Mouse (Mus musculus) gastrocnemius, postnatal 4 days (tissue): ENCODE data around the gene Psmd4. TPM values are rescaled to one million over a fixed set of nuclear protein-coding genes. Genes with fewer than 3 reads are reported as not detected.
"Not testable (repeated sequence)": the region's sequence is repeated elsewhere in the genome, so short reads cannot be mapped to it uniquely, and the experiment has no call there.

Source experiments
- DNase-seq, 2 experiments: peaks; one replicate each; pipeline ENCODE4 v3.0.0; 2021 to 2022; ENCODE audit warnings: low spot score in 2 of 2, mixed read lengths in 2 of 2
- total RNA-seq, 2 experiments: library from RNA; stranded (reverse); gene quantifications; 2 replicates each; pipeline ENCODE4 v1.2.3; 2021

Gene Psmd4
- total RNA-seq, 2 experiments from 2014 or later = 175 to 200 TPM

DNA sequence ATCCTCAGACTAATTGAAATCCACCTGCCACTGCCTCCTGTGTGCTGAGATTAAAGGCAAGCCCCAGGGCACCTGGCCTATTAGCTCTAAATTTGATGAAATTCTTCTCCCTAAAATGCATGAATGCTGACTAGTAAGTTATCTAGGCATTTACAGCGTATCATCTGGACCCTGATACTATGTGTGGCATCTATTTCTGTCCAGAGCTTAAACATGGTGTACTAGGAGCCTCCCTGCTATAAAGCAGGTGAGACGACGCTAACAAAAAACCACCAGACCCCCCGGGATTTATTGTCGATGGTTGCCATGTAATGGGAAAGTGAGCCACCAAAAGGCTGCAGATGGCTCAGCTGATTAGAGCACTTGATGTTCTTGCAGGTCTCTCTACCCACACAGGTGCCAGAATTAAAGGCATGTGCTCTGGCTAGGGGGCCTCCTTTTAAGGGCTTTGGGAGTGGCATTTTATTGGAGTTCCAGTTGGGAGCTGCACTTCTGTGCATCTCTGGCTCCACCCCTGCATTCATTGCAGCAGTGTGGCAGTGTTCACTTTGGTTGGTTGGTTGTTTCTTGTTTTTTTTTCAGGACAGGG lies 15.3 kb downstream of the Psmd4 start:
- DNase-seq = no peak

DNA sequence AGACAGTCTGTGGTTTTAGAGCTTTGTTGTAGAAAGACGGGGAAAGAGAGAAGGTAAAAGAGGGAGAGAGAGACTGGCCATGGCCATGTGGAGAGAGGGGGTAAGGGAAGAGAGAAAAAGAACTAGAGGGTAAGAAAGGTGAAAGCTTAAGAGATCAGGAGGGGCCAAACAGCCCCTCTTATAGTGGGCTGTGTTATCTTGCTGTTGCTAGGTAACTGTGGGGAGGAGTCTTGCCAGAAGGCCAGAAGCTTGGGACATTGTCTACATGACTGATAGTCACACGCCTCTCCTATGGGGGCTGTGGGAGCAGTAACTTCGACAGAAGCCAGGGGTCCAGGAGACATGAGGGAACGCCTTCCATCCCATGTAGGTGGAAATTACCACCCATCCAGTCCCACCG lies 17.2 kb downstream of the Psmd4 start:
- no peak for DNase-seq

DNA sequence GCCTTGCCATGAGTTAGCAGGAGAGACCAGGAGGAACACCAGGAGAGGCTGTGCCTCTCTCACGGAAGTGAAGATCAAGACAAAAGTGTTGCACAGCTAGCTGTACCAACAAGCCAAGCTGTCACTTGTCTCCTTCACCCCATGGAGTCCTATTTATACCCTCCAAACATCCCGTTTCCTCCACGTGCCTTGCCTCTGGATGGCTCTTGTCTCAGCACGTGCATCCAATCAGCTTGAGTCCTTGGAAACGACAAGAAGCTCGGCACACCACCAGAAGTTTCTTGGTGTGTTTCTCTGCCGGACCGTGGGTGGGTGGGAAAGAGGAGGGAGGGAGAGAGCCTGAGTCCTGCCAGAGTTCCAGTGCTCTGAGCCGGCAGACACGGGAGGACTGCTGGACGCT lies 17.9 kb downstream of the Psmd4 start:
- no peak for DNase-seq

DNA sequence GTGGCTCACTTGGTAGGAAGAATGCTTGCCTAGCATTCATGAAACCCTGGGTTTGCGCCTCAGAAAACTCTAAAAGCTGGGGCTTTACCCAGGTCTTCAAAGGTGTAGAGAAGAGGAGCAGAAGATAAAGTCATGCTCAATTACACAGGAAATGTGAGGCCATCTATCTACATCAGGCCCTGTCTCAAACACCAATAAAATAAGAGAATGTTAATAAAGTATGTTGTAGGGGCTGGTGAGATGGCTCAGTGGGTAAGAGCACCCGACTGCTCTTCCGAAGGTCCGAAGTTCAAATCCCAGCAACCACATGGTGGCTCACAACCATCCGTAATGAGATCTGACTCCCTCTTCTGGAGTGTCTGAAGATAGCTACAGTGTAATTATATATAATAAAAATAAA lies 21.5 kb downstream of the Psmd4 start:
- DNase-seq = not testable (repeated sequence)

DNA sequence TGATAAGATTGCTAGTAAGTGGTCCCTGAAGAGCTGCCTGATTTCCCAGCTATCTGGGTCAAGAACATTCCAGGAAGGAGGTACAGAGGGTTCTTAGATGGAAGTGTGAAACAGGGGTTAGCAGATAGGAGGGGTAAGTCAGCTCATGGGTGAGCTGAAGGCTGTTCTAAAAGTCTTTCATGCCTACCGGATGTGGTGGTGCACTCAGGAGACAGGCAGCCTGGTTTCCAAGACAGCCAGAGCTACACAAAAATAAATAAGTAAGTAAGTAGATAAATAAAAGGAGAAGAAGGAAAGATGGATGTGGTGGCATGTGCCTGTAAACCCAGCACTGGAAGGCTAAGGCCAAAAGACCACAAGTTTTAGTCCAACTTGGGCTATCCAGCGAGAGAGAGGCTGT lies 23.7 kb downstream of the Psmd4 start:
- no peak for DNase-seq

DNA sequence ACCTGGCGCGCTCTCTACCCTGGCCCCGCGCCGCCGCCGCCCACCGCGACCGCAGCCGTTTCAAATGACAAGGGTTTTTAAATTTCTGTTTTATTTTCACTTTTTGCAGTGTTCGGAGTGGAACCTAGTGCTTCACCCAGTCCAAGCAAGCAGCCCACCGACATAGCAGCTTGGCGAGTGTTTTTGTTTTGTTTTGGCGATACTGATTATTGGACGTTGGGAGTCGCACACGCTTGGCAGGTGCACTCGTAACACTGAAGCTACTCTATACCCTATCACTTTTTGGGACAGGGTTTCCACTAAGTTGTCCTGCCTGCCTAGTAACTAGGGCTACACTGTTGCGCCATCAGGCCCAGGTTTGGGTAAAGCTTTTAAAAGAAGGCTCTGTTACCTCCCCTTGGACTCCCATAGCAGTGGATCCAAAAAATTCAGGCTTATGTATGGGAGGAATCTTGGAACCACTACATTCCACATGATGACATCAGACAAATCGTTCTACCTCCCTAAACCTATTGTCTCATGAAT lies 25.8 kb downstream of the Psmd4 start:
- no peak for DNase-seq

DNA sequence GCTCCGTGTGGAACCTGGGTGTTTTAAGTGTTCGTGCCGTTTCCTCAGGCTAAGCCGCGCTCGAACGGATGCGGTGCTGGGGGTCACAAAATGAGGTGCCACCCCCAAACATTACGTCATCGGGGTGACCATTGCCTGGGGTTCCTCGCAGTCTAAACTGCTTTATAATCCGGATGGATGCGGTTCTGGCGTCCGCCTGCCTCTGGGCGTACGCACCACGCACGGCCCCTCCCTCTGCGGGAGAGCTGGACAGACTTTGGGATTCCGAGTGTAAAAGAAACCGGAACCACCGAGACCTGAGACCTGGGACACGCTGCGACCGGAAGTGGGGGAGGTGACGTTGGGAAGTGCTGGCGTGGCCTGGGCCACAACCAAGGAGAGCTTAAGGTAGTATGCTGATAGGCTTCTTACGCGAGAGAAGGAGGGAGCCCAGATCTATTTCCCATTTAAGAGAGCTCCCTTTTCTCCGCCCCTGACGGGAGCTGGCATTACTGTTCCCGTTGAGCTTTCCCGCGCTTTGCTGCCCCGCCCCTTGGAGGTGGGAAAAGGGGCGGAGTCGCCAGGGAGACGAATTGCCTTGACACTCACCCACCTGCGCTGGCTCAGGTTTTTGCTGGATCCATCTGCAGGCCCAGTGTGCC lies 26.4 kb downstream of the Psmd4 start:
- peak; percentile 73 to 89 for DNase-seq

DNA sequence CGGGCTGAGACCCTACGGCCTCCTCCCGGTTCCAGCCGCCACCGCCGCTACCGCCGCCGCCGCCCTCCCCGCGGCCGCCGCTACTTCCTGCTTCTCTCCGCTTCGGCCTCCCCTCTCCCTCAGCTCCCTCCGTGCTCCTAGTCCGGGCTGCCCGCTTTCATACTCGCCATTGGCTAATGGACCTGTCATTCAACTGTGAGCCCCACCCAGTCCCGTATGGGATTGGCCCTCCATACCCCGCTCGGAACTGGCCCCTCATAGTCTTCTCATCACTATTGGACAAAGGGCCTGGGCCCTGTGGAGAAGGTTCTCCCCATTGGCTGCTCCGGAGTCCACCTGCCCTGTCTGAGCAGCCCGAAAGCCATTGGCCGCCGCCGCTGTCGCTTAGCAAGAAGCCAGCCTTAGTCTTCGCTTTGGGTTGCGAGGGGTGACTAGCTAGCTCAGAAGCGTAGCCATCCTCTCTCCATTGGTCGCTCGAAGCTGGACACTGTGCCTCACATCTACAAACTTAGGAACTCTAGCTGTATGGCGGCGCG lies 27.0 kb downstream of the Psmd4 start, which contains the start of gene Zfp687:
TSS of gene Zfp687 (minus strand) at position 112 of the 536 bp plus-strand sequence.
- DNase-seq = peak; percentile 95 to 98

DNA sequence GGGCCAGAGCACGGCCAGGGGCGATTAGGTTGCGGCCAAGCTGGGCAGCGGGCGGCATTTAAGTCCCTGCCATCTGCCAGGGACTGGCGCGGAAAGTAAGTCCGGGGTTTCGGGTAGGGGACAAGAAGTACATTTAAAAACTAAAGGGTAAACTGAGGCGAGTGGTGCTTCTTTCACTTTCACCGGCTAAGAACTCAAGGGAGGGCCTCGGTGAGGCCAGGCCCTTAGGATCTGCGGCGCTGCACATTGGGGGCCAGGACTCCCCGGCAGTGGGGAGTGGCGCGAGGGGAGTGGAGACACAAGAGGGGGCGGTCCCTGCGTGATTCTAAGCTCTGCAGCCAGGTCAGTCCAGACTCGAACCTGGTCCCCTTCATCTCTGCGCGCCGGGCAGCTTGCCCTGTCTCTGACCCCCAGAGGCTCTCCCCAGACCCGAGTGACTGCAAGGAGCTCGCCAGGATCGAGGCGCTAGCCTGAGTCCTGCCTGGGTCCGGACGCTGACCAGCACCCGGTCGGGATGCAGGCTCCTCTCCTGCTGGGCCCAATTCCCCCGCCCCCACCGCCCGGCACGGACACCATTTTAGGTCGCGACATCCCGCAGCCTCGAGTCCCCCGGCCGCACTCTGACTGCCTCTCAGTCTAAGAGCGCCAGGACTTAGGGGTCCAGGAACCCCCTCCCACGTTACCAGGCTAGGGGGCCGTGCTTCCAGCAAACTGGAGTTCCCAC lies 27.8 kb downstream of the Psmd4 start:
- peak; percentile 41 to 68 for DNase-seq

DNA sequence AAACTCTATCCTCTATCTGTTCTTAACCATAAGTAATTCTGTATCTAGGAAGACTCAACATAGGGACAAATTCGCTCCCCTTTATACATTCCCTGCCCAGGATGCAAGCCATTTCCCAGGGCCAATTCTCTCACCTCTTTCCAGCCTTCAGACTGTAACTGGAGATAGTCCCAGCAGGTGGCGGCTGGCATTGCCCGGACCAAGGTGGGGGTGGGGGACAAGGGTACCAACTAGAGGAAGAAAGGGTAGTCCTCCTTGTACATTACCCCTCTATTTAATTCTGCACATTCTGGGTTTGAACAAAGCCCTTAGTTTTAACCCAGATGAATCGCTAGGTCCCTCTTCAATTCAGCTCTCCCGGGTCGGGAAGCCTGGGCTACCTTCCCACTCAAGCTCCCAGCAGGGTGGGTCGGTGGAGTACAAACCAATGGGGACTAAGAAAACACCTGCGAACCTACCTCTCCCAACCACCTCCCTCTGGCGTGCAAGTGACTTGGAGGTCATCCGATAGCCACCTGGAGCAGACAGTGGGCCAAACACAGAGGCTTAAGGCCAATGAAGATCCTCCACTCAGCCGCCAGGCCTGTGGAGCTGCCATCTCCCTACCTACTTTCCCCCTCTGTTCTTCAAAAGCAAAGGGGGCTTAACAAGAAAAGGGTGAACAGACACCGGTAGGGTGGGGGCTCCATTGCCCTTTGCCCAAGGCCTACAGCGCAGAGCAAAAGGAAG lies 28.6 kb downstream of the Psmd4 start:
- DNase-seq = no peak

DNA sequence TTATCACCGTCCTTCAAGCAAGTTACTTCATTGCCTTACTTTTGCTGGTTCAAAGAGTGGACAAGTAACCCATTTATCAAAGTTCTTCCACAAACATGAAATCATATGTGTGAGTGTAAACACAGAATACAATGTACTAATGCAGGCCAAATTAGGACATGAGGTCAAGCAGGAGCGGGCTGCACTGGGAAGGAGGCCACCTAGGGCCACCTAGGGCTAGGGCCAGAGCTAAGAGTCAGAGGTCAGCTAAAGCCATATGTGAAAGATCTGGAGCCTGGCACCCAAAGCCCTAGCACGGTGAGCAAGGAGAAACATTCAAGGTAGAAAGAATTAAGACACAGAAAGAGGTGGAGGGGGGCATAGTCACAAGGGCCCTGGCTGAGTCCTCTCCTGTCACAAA lies 29.4 kb downstream of the Psmd4 start:
- DNase-seq = no peak

DNA sequence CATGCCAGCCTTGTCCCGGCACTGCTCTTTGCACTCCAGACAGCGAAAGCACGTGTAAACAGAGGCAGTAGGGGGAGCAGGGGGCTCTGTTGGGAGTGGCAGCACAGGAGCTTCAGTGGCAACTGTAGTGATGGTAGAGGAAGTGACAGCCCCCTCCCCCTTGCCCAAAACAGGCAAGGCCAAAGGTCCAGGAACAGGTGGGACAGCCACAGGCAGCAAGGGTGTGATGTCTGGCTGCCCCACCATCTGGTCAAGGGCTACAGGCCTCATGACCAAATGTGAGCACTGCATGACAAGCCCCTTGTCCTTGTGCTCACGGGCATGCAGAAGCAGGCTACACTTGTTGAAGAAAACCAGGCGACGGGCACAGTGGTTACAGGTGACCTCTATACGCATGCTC lies 32.0 kb downstream of the Psmd4 start:
- DNase-seq = no peak

DNA sequence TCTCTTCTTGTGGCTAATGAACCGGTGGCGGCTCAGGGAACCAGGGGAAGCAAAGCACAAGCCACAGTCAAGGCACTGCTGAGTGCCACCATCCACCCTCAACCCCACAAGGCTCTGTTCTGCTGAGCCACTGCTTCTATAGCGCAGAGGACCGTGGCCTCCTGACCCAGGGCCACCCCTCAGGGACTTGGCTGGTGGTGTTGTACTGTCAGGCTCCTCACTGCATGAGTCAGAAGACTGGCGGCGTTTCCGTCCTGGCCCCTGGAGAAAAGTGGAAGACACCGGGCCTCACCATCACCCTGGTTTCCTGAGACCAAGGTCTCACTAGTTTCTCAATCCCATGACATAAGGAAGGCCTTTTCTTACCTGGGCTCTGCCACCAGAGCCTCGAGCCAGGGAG lies 34.7 kb downstream of the Psmd4 start:
- no peak for DNase-seq

DNA sequence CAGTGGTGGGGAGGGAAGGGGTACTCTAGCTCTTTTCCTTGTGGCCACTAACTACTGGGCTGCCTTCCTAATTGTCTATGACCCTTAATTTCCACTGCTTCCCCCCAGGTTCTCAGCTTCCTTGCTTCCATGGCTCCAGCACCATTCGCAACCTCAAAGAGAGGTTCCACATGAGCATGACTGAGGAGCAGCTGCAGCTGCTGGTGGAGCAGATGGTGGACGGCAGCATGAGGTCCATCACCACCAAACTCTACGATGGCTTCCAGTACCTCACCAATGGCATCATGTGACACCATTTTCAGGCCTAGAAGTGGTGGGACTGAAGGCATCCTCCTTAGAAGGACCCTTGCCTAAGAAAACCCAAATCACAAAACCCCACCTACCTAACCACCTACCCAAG lies 36.8 kb downstream of the Psmd4 start:
- no peak for DNase-seq

DNA sequence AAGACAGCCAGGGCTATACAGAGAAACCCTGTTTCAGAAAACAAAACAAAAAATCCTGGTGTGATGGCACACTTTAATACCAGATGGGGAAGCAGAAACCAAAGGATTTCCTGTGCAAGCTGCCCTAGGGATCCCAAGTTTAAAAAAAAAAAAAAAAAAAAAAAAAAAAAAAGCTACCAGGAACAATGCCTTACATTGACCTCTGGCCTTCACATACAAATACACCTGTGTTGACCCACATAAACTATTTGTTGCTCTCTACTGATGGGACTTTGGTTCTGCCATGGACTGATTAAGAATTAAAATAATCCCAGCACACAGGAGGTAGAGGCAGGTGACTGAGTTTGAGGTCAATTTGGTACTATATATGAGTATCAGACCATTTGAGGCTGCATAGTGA lies 39.1 kb downstream of the Psmd4 start:
- DNase-seq = no peak

DNA sequence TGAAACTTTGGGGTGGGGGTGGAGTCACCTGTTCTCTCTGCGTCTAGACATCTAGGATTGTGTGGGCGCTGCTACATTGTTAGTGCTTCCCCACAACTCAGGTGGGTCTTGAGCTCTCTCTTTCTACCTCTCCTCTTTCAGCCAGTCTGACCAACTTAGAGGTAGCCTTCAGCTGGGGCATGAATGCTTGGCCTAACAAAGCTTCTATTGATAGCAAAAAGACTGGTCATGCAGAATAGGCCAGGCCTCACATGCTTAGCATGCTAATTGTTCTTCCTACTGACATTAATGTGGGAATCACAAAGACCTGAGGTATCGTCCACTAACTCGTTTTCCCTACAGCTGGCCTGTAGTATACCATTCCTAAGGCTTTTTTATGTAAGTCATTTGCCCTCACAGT lies 39.8 kb downstream of the Psmd4 start:
- no peak for DNase-seq

DNA sequence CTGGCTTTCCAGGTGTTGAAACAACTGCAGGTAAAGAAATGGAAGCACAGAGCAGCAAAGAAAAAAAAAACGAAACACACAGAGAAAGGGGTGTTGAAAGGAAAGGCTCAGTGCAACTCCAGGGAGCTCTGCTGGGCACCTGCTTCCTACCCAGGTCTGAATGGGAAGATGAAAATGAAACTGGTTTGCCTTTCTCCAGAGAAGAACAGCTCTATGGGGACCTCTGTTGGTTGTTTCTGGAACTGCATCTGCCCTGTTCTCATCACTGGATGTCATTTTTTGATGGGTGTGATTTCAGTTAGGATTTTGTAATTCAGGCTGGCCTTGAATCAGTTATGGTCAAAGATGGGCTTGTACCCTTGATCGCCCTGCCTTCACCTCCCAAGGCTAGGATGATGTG lies 45.5 kb downstream of the Psmd4 start:
- DNase-seq = peak; percentile 61 to 82

DNA sequence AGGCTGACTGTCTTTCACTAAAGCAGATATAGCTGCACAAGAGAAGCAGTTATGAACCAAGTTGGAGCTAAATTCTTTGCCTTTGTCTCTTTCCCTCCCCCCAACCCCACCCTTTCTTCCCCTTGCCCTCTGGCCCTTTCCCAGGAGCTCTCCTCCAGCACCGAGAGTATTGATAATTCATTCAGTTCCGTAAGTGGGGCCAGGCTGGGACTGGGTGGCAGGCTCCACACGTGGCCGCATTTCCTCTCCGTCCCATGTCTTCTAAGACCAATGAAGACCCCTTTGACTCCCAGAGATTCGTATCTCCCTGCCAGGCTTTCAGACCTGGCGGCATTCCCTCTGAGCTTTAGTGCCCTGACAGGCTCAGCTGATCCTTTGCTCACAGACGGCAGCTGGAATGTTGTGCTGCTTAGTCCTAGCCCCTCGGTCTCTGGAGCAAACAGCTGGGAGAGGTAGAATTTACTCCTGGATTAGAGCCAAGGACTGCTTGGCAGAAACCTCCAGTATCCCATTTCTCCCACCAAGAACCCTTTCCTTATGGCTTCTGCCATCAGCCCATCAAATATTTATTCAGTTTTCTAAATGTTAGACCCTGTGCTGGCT lies 53.2 kb downstream of the Psmd4 start:
- DNase-seq = peak in 1 of 2 experiments; percentile 61

DNA sequence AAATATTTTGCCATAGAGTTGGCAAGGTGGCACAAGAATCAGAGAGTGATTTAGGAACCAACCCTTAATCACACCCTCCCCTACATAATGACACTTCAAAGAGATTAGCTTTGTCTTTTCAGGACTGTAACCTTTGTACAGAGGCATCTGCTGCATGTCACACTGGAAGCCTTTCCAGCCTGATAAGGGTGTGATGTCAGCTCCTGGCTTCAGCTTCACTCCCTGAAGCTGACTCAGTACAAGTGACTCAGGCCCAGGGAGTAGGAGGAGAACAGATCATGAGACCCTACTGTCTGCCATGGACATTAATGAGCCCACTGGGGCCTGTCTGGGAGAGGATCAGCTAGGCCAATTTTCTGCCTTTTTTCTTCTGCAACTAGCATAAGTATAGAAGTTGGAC lies 54.8 kb downstream of the Psmd4 start:
- DNase-seq = peak; percentile 33 to 75

DNA sequence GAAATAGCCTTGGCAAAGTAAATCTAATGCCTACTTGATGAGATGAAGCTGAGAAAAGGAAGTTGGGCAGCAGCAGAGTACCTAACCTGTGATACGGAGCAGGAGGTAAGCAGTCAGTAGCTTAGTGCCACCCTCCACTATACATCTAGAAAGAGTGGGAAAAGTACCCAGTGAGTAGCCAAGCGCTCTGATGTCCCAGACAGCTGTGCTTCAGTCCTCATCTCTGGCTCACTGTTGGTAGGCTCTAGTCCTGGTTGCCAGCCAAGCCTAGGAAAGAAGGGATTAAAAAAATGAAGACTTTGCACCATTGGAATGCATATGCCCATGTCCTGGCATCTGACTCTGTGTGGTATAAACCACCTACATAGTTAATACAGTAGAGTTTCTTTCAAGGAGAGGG lies 56.9 kb downstream of the Psmd4 start:
- DNase-seq = no peak

DNA sequence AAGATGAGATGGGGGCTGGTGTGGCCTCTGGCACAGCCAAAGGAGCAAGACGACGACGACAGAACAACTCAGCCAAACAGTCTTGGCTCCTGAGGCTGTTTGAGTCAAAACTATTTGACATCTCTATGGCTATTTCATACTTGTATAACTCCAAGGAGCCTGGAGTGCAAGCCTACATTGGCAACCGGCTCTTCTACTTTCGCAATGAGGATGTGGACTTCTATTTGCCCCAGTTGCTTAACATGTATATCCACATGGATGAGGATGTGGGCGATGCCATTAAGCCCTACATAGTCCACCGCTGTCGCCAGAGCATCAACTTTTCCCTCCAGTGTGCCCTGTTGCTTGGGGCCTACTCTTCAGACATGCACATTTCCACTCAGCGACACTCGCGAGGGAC lies 58.1 kb downstream of the Psmd4 start:
- DNase-seq = no peak
